Mouse (Mus musculus) spleen, adult 10 weeks (tissue): ENCODE measurements around the gene Ajm1. TPM values are rescaled to one million over a fixed set of nuclear protein-coding genes. Genes with fewer than 3 reads are reported as not detected.

Experiments used
- polyA plus RNA-seq: library from polyadenylated mRNA; stranded (reverse); fragments of 350-450 nt; fragmentation: Illumina TruSeq; extraction: RNeasy Lipid Tissue Mini Kit (QIAGEN cat#74804); gene quantifications from one replicate; pipeline ENCODE4 v1.2.3, GENCODE M21; 2015; ENCODE audit warnings: low replicate concordance; ENCODE audit not compliant: insufficient read depth

The Ajm1 gene
- 0.72 TPM for polyA plus RNA-seq

GRCm38 (mm10) chr2:25581294-25581864 lies at the start of gene Ajm1:
Ajm1 (minus strand) TSS chr2:25581757.

GRCm38 (mm10) chr2:25627811-25628210 lies 46.3 kb upstream of the Ajm1 start, which contains the start of gene Fcna:
Fcna (minus strand) TSS chr2:25628030.

GRCm38 (mm10) chr2:25621229-25622200 lies 40.0 kb upstream of the Ajm1 start, which contains the start of gene Tmem141:
Tmem141 (minus strand) TSS chr2:25622005.

GRCm38 (mm10) chr2:25617578-25617977 lies 36.0 kb upstream of the Ajm1 start, which contains the start of gene Ccdc183:
Ccdc183 (minus strand) TSS chr2:25617678.

GRCm38 (mm10) chr2:25607761-25608622 lies 26.4 kb upstream of the Ajm1 start, which contains the start of gene Rabl6:
Rabl6 (minus strand) TSS chr2:25608521.

GRCm38 (mm10) chr2:25574579-25575431 lies 6.8 kb downstream of the Ajm1 start, which contains the start of the genes Mamdc4 and Phpt1:
Mamdc4 (minus strand) TSS chr2:25574845.
Phpt1 (minus strand) TSS chr2:25575224.

GRCm38 (mm10) chr2:25557221-25557963 lies 24.2 kb downstream of the Ajm1 start, which contains the start of gene Edf1:
Edf1 (plus strand) TSS chr2:25557847.

GRCm38 (mm10) chr2:25546811-25547491 lies 34.6 kb downstream of the Ajm1 start, which contains the start of gene Traf2:
Traf2 (minus strand) TSS chr2:25546940.

Other genes with a start within 250 kb of the Ajm1 start
- 62.7 TPM for gene Man1b1, start 249.4 kb downstream of the Ajm1 start, polyA plus RNA-seq
- gene Dpp7, start 225.4 kb downstream of the Ajm1 start, polyA plus RNA-seq, result 30.6 TPM
- 14.4 TPM for gene Uap1l1, start 216.1 kb downstream of the Ajm1 start, polyA plus RNA-seq
- 0.75 TPM for gene Sapcd2, start 209.4 kb downstream of the Ajm1 start, polyA plus RNA-seq
- 1.2 TPM for gene Entpd2, start 185.9 kb downstream of the Ajm1 start, polyA plus RNA-seq
- 12.1 TPM for gene Npdc1, start 182.4 kb downstream of the Ajm1 start, polyA plus RNA-seq
- gene Fut7, start 158.5 kb downstream of the Ajm1 start, polyA plus RNA-seq, result 1.4 TPM
- gene Abca2, start 153.1 kb downstream of the Ajm1 start, polyA plus RNA-seq, result 17.7 TPM
- gene Clic3, start 124.9 kb downstream of the Ajm1 start, polyA plus RNA-seq, result not detected
- 33.9 TPM for gene Paxx, start 120.7 kb downstream of the Ajm1 start, polyA plus RNA-seq
- not detected for gene Ptgds, start 111.7 kb downstream of the Ajm1 start, polyA plus RNA-seq
- not detected for gene Lcn12, start 87.8 kb downstream of the Ajm1 start, polyA plus RNA-seq
- 33.4 TPM for gene Fbxw5, start 81.0 kb downstream of the Ajm1 start, polyA plus RNA-seq
- gene C8g, start 80.0 kb downstream of the Ajm1 start, polyA plus RNA-seq, result 0.72 TPM
- 24.0 TPM for gene Traf2, start 34.8 kb downstream of the Ajm1 start, polyA plus RNA-seq
- 41.3 TPM for gene Edf1, start 23.9 kb downstream of the Ajm1 start, polyA plus RNA-seq
- gene Mamdc4, start 6.9 kb downstream of the Ajm1 start, polyA plus RNA-seq, result 0.43 TPM
- 21.0 TPM for gene Phpt1, start 6.5 kb downstream of the Ajm1 start, polyA plus RNA-seq
- 59.4 TPM for gene Rabl6, start 26.8 kb upstream of the Ajm1 start, polyA plus RNA-seq
- gene Ccdc183, start 35.9 kb upstream of the Ajm1 start, polyA plus RNA-seq, result not detected
- 14.0 TPM for gene Tmem141, start 40.2 kb upstream of the Ajm1 start, polyA plus RNA-seq
- 205 TPM for gene Fcna, start 46.3 kb upstream of the Ajm1 start, polyA plus RNA-seq
- gene Lcn8, start 71.4 kb upstream of the Ajm1 start, polyA plus RNA-seq, result not detected
- gene Lcn5, start 76.2 kb upstream of the Ajm1 start, polyA plus RNA-seq, result not detected
- gene Lcn6, start 95.0 kb upstream of the Ajm1 start, polyA plus RNA-seq, result not detected
- not detected for gene Lcn10, start 101.0 kb upstream of the Ajm1 start, polyA plus RNA-seq
- not detected for gene Obp2a, start 118.3 kb upstream of the Ajm1 start, polyA plus RNA-seq
- 11.3 TPM for gene Bmyc, start 125.0 kb upstream of the Ajm1 start, polyA plus RNA-seq
- gene Obp2b, start 155.3 kb upstream of the Ajm1 start, polyA plus RNA-seq, result not detected
- gene Lcn3, start 183.8 kb upstream of the Ajm1 start, polyA plus RNA-seq, result not detected
- not detected for gene Lcn11, start 195.3 kb upstream of the Ajm1 start, polyA plus RNA-seq
- gene Gm13539, start 200.5 kb upstream of the Ajm1 start, polyA plus RNA-seq, result not detected
- not detected for gene Glt6d1, start 234.1 kb upstream of the Ajm1 start, polyA plus RNA-seq
- gene Lcn9, start 241.4 kb upstream of the Ajm1 start, polyA plus RNA-seq, result not detected